Mouse (Mus musculus): ENCODE data around the gene Kcnk12.
A peak's percentile ranks its signal among the peaks of the same experiment; 100 is the strongest.

Gene Kcnk12

DNA sequence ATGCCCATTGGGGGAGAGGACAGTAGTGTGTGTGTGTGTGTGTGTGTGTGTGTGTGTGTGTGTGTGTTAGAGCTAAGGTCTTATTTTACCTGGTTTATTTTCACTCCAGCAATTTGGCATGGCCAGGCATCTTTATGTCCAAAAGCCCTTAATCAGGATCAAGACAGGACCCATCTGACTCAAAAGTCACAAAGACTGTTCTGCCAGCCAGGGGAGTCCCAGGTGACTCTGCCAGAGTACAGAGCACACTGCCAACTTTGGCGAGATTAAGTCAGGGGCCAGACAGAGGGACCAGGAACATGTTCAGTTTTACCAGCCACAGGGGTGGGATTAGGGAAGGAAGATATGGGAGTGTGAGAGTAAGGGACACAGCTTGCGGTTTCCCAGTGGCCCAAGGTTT, 12.9 kb downstream of the Kcnk12 start:
- no peak for DNase-seq

DNA sequence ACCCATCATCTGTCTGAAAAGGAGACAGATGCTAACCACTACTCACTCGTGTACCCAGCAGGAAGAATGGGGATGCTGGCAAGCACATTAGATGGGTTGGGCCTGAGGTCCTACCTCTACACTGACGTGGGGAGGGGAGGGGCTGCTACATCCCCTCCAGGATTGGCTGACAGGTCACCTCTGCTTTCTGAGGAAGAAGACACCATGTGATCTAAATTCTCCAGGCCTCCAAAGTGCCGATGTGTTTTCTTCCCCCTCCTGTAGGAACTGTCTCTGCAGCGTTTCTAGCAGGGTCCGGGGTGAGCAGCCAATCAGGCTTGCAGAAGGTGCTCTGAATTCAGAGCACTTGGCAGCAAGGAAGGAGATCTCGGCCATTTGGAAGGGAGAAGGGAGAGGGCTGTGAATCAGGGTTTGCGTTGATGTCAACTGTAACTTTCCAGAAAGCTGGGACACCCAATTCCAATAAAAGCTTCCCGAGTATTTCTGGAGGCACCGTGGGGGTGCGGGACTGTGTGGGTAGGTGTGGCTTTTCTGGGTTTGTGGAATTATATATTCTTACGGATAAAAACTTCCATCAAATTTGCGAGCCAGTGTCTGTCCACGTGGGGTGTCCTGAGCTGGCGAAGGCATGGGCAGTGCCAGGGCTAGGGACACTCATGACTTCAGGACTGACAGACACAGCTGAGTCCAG, 13.5 kb downstream of the Kcnk12 start:
- peak; percentile 63 for DNase-seq

DNA sequence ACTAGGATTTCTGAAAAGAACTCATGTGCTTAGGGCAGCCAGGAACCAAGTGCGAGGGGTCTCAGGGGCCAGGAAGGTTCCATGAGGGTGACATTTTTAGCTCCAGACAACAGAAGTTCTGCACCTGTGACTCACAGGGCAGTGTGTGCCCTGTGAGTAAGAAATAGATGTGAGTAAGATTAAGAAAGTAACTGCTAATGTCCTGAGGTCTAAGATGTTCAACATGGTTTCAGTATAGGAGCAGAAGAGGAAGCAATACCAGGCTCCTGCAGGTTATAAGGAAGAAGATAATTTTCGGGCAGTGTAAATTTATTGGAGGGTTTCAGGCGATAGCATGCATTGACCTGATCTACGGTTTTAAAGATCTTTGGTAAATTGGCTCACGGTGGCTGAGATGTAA, 16.6 kb downstream of the Kcnk12 start:
- DNase-seq = no peak

DNA sequence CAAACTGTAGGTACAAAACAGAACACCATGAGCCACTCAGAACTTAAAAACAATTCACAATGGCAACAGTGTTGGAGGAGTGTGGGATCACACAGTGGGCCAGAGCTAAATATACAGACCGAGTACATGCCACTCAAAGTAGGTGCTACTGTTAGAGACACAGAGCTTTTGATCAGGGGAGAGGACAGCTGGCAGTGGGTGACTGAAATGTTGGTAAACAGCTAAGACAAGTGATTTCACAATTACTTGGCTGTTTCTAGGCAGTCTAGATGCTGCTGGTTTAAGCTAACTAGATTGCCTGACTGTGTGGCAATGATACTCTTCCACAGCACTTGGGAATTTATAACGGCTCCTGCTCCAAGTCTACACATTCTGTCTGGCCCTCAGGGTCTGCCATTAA, 17.6 kb downstream of the Kcnk12 start:
- DNase-seq = no peak

DNA sequence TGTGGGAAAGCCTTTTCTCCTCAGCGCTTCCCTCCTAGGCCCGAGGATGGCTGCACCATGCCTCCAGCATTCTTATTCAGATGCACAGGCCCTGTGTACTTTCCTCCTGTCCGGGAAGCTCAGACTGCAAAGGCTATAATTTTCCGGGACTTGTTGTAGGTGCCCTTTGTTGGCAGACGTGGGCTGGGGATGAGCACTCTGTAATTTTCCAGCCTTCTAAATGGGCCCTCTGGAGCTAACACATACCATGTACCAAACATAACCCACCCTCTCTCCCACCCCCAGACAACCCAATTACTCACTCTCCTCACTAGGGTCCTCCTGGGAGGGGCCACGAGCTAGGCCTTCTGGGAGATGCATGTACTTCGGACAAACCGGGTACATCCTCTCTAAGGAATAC, 22.8 kb downstream of the Kcnk12 start:
- DNase-seq = no peak

DNA sequence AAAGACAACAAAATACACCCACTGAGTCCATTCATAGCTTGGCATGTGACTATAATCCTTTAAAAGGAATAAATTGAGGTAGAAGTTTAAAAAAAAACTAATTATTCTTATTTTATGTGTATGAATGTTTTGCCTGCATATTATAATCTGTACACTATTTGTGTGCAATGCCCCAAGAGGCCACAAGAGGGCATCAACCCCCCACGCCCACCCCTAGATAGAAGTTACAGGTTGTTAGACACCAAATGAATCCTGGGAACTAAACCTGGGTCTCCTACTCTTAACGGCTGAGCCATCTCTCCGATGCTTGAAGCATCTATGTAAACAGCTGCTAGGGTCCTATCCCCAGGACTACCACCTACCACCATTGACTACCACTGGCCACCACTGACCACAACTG, 24.6 kb downstream of the Kcnk12 start:
- DNase-seq = no peak

DNA sequence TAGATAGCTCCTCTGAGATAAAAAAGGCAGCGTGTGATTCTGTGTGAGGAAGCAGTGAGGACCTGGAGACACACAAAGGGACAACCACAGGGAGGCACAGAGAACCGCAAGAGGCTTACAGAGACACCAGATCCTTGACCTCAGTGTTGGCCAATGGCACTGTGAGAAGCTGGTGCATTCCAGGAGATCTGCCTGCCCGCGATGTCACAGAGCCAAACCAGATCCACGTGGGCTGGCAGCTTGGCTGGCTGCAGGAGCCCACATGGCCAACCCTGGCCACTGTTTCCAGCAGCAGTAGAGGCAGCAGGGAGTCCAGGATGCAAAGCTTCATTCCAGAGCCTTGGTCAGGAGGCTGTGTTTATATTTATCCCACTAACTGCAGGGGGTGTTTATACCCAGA, 27.0 kb downstream of the Kcnk12 start:
- DNase-seq = no peak

DNA sequence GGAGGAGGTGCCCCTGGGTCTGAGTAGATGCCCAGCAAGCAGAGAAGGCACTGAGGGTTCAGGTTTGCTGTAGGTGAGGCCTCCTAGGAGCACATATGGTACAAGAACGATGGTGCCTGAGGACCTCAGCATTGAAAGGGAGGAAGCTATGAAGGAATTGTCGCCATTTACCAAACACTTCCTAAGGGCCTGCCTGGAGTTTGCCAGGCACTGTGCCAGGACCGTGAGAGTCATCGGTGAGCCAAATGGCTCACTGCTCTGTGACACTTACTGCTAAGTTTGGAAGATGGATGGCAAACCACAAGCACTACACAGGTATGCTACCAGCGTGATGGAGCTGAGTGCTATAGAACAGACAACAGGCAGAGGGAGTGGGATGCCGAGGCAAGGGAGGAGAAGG, 30.9 kb downstream of the Kcnk12 start:
- no peak for DNase-seq

DNA sequence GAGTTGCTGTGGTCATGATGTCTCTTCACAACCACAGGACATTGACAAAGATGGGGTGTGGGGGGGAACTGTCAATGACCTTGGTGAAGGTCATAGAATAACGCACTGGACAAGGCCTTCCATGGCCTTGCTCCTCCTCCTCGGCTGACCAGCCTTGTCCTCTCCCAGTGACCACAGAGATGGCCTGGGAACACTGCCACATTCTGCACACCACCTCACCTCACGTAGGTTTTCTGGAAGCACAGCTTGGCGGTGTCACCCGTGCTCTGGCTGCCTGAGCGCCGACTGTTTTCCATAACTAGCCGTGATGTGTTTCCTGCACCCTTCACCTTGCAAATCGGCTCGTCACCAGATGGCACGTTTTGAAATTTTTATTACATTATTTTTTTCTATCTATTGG, 32.8 kb downstream of the Kcnk12 start:
- DNase-seq = no peak

DNA sequence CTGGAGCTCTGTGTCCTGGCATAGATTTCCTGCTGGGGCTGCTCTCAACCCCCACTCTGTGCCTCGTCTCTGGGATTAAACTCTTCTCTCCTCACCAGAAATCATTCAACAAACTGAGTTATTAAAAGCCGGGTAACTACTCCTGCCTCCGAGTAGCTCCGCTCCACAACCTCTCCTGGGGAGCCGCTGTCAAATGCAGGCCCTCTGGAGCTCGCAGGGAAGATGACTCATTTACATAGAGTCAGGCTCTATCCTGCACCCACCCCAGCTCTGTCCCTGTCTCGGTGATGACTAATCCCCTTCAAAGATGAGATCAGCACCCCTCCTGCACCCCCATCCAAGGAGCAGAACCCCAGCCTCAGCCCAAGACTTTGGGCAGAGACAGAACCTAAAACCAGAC, 34.6 kb downstream of the Kcnk12 start:
- no peak for DNase-seq

DNA sequence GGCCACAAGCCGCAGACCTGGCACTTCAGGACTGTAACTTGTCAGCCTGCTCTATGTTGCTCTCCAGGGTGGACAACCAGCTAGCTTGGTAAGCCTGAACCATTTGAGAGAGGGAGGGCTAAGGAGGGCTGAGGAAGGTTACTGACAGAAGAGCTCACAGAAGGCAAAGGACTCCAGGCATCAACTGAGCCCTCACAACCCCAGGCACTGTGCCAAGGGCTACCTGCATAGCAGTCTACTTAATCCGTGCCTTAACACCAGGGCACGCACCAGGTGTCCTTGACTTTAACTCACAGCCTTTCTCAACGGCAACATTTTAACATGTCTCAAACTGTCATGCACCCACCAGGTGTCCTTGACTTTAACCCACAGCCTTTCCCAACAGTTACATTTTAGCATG, 37.5 kb downstream of the Kcnk12 start:
- no peak for DNase-seq

DNA sequence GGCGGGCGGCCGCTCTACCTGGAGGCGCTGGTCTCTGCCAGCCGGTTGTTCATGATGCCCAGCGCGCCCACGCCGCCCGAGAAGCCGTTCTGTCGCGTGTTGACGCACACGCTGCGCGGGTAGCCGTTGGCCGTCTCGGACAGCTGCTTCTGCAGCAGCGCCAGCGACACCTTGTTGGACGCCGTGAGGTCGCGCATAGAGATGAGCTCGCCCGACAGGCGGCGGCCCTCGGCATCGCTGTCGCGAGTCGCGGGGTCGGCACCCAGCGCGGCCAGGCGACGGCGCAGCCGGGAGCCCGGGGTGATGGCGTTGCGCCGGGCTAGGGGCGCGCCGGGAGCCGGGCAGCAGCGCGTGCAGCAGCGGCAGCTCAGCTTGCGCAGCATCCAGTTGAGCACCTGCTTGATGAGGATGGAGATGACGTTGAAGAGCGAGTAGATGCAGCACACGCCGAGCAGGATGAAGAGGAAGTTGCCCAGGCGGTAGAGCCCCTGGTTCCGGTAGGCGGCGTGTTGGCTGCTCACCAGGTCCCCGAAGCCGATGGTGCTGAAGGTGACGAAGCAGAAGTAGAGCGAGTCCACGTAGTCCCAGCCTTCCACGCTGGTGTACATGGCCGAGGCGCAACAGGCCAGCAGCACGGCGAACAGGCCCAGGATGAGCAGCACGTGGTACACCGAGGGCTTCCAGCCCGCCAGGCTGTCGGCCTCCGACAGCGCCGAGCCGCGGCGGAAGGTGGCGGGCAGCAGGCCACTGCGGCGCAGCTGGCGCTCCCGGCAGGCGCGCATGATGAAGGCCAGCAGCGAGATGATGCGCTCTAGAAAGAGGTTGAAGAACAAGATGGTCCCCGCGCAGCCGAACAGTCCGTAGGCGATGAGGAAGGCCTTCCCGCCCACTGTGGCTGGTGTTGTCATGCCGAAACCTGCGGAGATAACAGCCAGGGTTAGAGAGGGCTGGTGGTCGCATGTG, 51.6 kb downstream of the Kcnk12 start:
- peak; percentile 77 for DNase-seq

DNA sequence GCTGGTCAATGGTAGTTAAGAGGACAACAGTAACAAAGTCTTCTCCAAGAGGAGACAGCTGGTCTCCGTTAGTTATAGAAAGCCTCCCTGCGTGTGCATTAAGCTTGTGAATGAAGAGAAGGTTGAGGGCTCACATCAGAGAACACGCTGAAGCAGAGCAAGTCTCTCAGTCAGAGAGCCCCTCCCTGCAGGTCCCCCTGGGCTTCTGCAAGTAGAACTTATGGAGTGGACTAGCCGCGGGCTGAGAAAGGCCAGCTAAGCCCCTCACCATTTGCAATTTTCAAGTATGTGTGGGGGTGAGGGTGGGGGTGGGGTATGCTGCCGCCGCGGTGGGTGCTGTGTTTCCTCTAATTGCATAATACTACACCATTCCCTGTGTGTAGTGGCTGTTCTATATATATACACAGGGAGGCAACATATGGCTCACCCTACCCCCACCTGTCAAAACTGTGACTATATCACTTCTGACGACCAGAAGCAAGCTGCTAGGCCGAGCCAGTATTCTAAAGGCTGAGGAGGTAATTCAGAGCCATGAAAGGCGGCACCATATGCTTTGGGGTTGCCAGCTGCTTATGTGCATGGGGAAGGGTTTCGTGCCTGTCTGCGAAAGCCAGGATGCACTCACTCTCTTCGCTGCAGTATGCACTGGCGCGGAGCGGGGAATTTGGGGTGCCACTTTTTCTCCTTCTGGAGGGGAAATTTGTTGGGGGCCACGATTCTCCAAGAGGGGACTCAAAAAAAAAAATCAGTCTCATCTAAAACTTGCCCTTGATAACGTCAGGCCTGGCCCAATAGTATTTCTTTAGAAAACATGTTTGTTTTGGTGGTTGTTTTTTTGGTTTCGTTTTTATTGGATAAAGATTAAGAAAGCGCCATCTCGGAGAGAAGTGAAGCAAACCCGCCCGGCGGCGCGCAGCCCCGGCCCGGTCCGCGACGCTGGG, 52.5 kb downstream of the Kcnk12 start:
- peak; percentile 83 for DNase-seq

DNA sequence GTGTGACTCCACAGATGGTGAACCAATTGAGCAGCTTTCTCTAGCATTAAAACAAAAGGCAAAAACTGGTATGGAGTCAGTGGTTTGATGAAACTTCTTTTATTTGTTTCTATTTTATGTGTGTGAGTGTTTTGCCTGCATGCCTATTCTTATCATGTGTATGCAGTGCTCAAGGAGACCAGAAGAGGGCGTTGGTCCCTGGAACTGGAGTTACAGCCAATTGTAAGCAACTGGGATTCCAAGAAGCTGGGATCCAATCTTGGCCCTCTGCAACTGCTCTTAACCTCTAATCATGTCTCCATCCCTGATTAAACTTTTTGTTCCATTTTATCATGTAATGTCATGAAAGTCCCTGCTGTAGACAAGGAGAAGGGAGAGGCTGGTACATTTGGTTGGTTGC, 58.0 kb downstream of the Kcnk12 start:
- DNase-seq = no peak

DNA sequence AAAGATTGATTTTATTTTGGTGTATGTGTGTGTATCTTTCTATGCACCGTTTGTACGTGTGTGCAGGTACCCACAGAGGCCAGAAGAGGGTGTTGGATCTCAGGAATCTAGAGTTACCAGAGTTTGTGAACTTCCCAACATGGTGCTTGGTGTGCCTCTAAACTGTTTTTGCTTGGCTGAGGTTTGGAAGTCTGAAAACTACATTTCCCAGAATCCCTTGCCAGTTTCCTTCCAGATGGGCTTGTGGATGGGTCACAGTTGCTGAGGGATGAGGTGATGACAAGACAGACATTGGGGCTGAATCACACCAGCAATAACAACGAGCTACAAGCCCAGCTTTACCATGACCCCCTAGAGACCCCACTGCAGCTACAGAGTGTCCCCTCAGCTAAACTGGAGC, 60.6 kb downstream of the Kcnk12 start:
- DNase-seq = no peak

DNA sequence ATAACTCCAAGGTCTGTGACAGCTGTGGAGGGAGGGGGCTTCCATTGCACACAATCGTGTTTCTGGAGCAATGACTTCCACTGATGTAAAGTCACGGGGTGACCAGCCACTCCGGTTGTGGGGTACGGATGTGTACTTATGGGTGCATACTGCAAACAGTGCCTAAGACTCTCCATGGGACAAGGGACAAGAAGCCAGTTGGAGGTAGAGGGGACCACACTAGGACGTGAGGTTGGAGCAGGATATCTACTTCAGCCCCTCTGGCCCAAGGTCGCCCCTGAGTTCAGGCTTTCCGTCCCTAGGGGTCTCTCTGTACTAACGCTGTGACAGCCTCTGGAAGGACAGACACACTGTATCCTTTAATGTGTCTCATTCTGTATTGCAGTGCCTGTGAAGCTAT, 63.3 kb downstream of the Kcnk12 start:
- DNase-seq = no peak

DNA sequence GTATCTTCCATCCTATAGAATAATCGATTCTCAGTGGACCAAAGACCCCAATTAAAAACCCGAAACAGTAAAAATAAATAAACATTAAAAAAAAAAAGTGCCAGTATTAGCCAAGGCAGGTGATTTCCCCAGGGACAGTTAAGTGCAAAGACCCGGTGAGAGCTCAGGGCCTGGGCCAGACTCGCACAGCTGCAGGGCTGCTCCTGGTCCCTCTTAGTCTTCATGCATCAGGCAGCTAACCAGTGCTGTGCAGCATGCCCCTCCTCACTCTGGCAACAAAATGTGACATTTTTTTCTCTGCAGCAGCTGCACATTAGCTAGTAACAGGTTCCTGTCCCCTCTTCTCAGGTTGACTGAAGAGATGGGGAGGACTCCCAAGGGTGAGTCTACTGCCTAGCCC, 65.8 kb downstream of the Kcnk12 start:
- no peak for DNase-seq

DNA sequence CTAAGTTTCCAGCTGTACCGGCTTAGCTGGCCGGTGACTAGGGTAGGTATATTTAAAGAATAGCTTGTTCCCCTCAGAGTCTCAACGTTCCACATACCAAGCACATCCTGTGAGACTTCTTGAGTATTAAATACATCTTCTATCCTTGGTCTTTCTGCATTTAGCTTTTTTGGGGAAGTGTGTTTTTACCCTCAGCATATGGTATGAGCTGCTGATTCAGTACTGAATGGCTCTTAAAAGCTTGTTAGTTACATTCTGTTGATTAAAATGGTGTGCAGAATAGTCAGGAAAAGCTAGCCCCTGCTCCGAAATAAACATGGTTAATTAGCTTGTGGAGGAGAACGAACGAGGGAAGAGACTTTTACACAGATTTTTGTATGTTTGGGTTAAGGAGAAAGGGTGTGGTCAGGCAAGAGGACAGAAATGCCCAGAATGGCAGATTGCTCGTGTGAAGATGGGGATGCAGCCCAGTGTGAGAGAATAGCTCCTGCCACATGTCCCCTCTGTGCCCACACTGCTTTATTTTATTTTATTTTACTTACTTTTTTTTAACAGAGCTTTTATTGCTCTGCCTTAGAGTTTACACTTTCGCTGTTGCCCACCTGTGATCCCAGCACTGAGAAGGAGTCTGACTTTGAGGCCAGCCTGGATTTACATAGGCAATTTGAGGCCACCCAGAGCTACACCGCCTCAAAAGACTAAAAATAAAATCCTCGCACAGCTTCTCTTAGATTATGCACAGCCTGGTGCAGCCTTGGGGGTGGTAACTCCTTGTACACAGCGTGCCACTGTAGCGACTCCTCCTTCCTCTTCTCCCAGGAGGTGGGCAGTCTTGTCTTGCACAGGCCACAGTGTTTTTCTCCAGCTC, 71.1 kb downstream of the Kcnk12 start:
- peak; percentile 38 for DNase-seq

DNA sequence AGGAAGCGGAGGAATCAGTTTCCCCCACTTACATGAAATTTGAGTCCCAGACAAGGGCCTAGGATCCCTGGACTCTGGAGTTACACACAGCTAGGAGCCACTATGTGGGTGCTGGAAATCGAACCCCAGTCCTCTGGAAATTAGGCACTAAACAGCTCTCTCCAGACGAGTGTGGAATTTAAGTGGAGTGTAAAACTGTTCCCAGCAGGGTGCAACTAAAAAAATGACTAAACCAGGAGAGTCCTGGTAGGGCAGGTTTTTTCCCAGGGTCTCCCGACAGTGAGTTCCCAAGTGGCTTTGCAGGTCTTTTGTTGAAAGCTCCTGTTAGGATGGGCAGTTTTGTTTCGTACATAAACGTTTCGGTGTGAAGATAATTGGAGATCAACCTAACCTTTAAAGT, 73.1 kb downstream of the Kcnk12 start:
- DNase-seq = no peak

DNA sequence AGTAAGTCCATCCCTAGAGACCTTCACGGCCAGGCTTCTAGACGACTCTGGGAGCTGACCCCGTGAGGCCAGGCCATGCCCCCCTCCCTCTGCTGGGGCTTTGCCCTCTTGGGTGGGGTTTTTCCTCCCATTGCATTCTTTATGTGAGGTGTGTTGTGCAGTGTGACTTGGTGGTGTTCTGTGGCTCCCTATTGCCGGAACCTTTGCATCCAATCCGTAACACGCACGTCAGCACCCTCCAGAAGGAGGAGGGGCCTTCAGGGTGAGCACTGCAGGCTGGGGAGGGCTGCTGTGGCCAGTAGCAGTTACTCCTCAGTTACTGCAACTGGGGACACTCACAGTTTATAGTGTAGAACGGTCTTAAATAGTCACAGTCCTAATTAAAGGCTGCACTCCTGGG, 97.7 kb downstream of the Kcnk12 start:
- no peak for DNase-seq

DNA sequence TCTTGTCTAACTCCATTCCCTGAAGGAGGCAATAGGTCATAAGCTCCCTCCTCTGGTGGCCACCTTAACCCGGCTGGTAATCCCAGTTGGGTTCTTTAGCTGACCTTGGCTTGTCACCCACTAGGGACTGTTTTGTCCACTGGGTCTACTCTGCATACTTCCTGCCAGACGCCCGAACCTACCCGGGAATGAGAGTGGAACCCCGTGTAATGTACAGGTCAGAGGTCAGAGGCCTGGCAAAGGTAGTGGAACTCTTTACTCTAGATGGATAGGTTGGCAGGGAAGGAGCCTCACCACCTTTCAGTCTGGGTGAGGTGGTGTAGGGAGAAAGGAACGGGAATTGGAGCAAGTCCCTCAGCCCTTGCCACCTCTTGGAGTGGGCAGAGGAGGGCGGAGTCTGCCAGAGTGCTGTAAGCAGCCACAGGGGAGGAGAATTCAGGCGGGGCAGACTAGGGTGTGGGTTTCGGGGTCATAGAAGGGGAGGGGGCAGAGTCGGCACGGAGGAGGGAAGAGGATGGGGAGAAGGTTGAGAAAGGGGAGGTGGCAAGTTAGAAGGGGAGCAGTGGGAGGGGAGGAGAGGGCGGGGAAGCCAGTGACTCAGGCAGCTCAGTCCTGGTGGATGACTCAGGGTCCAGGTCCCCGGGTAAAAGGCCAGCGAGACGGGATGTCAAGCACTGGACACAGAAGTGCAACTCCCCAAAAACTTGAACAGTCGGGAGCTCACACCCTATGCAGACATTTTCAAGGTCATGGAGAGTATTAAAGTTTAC, 98.6 kb downstream of the Kcnk12 start:
- no peak for DNase-seq
